In the genomic region with DNA sequence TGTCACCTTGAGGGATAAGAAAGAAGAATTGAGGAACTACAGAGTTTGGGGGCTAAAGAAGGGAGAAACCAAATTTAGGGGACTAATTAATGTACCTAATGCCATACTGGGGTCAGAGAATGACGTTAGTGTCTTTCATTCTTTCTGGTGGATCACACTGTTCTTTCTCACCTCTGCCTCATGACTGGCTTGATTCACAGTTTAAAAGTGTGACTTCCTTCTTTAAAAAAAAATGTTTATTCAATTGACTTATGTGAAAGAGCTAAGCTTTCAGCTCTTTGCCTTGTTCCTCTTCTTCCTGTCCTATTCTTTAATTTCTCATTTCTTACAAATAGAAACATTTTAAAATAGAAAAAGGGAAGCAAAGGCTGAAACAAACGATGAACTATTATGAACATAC, we compare ENCODE assay signal across 20 mouse cellular contexts. TPM values are rescaled to one million over a fixed set of nuclear protein-coding genes. Genes with fewer than 3 reads are reported as not detected.
"Had no signal": no experiment of that assay in that cellular context is flagged by ENCODE, and none has a peak within 500 bp of the region (broad histone marks: within the 10 kb centered on the region; RNA-seq: fewer than 3 reads in every experiment).

No protein-coding gene starts in this region.

- H3K27ac ChIP-seq: limb, embryonic 15.5 days; liver, embryonic 13.5 days; liver, embryonic 15.5 days; midbrain, embryonic 10.5 days; midbrain, embryonic 12.5 days; neural tube, embryonic 13.5 days had no signal

- H3K4me1 ChIP-seq: liver, embryonic 13.5 days; liver, embryonic 15.5 days; midbrain, embryonic 10.5 days; midbrain, embryonic 12.5 days; neural tube, embryonic 13.5 days had no signal

- H3K9ac ChIP-seq: limb, embryonic 15.5 days; liver, embryonic 13.5 days; liver, embryonic 15.5 days; lung, embryonic 14.5 days; midbrain, embryonic 12.5 days; neural tube, embryonic 13.5 days had no signal

- ATAC-seq: midbrain, embryonic 16.5 days had no signal

- DNase-seq: liver, embryonic 13.5 days; lung, adult 18-20 months; lung, embryonic 14.5 days; lung, postnatal 10 days; lung, postnatal 4 days; midbrain, embryonic 14.5 days; right cerebral cortex, adult 18-20 months; right cerebral cortex, postnatal 25 days; right cerebral cortex, postnatal 4 days; spleen, adult 18-20 months; thymus, adult 18-20 months; thymus, postnatal 25 days; thymus, postnatal 4 days had no signal

- H3K4me2 ChIP-seq: limb, embryonic 15.5 days; liver, embryonic 13.5 days; liver, embryonic 15.5 days; lung, embryonic 14.5 days; midbrain, embryonic 12.5 days; neural tube, embryonic 13.5 days had no signal

- H3K4me3 ChIP-seq: limb, embryonic 15.5 days; liver, embryonic 13.5 days; liver, embryonic 15.5 days; midbrain, embryonic 10.5 days; midbrain, embryonic 12.5 days; neural tube, embryonic 13.5 days had no signal

- H3K27me3 ChIP-seq: limb, embryonic 15.5 days; liver, embryonic 13.5 days; liver, embryonic 15.5 days; midbrain, embryonic 12.5 days; neural tube, embryonic 13.5 days had no signal

- H3K9me3 ChIP-seq: limb, embryonic 15.5 days; liver, embryonic 13.5 days; liver, embryonic 15.5 days; midbrain, embryonic 10.5 days; midbrain, embryonic 12.5 days; neural tube, embryonic 13.5 days had no signal

- H3K36me3 ChIP-seq: limb, embryonic 15.5 days; liver, embryonic 13.5 days; liver, embryonic 15.5 days; midbrain, embryonic 10.5 days; midbrain, embryonic 12.5 days; neural tube, embryonic 13.5 days had no signal

RNA-seq across cellular contexts. Expression of gene Fam184a, which starts 20.6 kb away (rescaled TPM):
- total RNA-seq: neutrophil, adult 5-6 weeks had no signal
